Mouse (Mus musculus) small intestine, adult 2 months (tissue): Measurements from ENCODE around the gene Gsdme.

Experiments
- CTCF ChIP-seq: fragments of 200-500 bp; IDR thresholded peaks from 2 replicates; pipeline ENCODE4 v1.5.1; 2012; ENCODE audit warnings: low read depth, mild to moderate bottlenecking, control low read depth, inconsistent platforms, low read length, moderate library complexity, mixed read lengths; ENCODE audit not compliant: insufficient replicate concordance, insufficient read length; ENCODE audit errors: extremely low read depth
- POLR2A ChIP-seq: fragments of 200-500 bp; IDR thresholded peaks from 2 replicates; pipeline ENCODE4 v1.6.1; 2012; ENCODE audit warnings: low read depth, mild to moderate bottlenecking, control low read depth, inconsistent platforms, low read length, moderate library complexity

GRCm38 (mm10) chr6:50299071-50299470 is 35.4 kb upstream of the Gsdme start:
- TF ChIP-seq CTCF (no peak), POLR2A (no peak)
